Comparison of ENCODE assay signal across 8 mouse cellular contexts in the genomic region with DNA sequence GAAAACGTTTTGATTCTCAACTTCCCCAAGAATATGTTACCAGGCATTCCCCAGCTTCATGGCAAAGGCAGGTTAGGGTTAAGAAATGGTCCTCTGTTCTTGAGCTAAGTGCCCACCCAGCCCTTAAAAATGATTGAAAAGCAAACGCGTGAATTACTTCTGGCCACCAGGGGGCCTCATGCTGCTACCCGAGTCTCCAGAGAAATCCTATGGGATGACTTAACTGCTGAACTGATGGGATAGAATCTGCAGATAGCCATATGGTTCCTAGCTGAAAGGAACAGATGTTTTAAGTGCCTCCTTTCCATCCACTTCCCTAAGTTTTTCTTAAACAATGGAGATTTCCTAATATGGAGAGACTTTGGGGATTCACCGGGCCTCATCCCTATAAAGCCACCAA. TPM values are rescaled to one million over a fixed set of nuclear protein-coding genes. Genes with fewer than 3 reads are reported as not detected.
DNase-seq lines count a peak whose midpoint lies in the region; ATAC-seq and TF ChIP-seq lines count a peak whose summit lies in the region.

No protein-coding gene starts in this region.

- H3K27me3 ChIP-seq in heart, postnatal 0 days (ENCODE audit: control insufficient read depth, insufficient read depth, low read length): no peaks in the 10 kb centered on the region
- no peaks in the 10 kb centered on the region for H3K27me3 ChIP-seq in heart, embryonic 12.5 days (replicated peaks)

- TF ChIP-seq CTCF in heart, postnatal 0 days (IDR thresholded peaks at IDR 0.05; ENCODE audit: low read depth): peak; percentile 80

- no peak overlapping the region for H3K27ac ChIP-seq in heart, postnatal 0 days (ENCODE audit: low read depth)
- H3K27ac ChIP-seq in heart, embryonic 12.5 days (ENCODE audit: poor library complexity, severe bottlenecking): no peak overlapping the region

- no peaks in the 10 kb centered on the region for H3K9me3 ChIP-seq in heart, postnatal 0 days (replicated peaks; ENCODE audit: control insufficient read depth, low read length)
- 0 out of 2 replicates have a peak, but pooled peaks cover 9% of the 10 kb centered on the region for H3K9me3 ChIP-seq in heart, embryonic 12.5 days (replicated peaks)

- H3K4me1 ChIP-seq in heart, postnatal 0 days (ENCODE audit: control insufficient read depth, insufficient read depth): peaks cover 4% of the 10 kb centered on the region; the same call in 1 of the 2 replicates
- peaks cover 11% of the 10 kb centered on the region for H3K4me1 ChIP-seq in heart, embryonic 12.5 days (replicated peaks)

- no peak for TF ChIP-seq EP300 in heart, postnatal 0 days (IDR thresholded peaks at IDR 0.05; ENCODE audit: low read depth)

- no peaks in the 10 kb centered on the region for H3K36me3 ChIP-seq in heart, postnatal 0 days (replicated peaks; ENCODE audit: control insufficient read depth, insufficient read depth, low read length)
- peaks cover 7% of the 10 kb centered on the region for H3K36me3 ChIP-seq in heart, embryonic 12.5 days

- peak; percentile 27; the same call in 1 of the 2 replicates for ATAC-seq in heart, postnatal 0 days (ENCODE audit: insufficient read depth, low read depth)
- ATAC-seq in heart, embryonic 12.5 days (ENCODE audit: insufficient number of reproducible peaks, low FRiP score): no peak

- H3K4me2 ChIP-seq in heart, postnatal 0 days (ENCODE audit: low read depth, low read length): no peak overlapping the region
- no peak overlapping the region for H3K4me2 ChIP-seq in heart, embryonic 12.5 days

- H3K4me3 ChIP-seq in heart, postnatal 0 days (ENCODE audit: low read depth, low read length): no peak overlapping the region
- H3K4me3 ChIP-seq in heart, embryonic 12.5 days: no peak overlapping the region

- H3K9ac ChIP-seq in heart, postnatal 0 days (replicated peaks; ENCODE audit: low read depth, low read length): no peak overlapping the region
- no peak overlapping the region for H3K9ac ChIP-seq in heart, embryonic 12.5 days

- 19% methylated on average over 5 of the region's 5 CpGs for WGBS in heart, postnatal 0 days
- WGBS in heart, embryonic 12.5 days: 22% methylated on average over 5 of the region's 5 CpGs

- peak; percentile 61 for DNase-seq in heart, postnatal 0 days (ENCODE audit: low spot score)
- peak; percentile 11 for DNase-seq in 416B (ENCODE audit: low read depth)
- peak; percentile 59 for DNase-seq in R1 (ENCODE audit: low read depth, low spot score)
- peak; percentile 30 to 53 for DNase-seq in frontal cortex, postnatal 36 days (ENCODE audit: low spot score in 2 of 2)
- peak; percentile 45 to 60 for DNase-seq in lung, adult 18-20 months
- no peak for DNase-seq in thymus, postnatal 0 days (ENCODE audit: low spot score)
- DNase-seq in cerebellum, adult 9-11 months: no peak

RNA-seq across cellular contexts. Expression of a gene that starts 7.9 kb away (rescaled TPM):
- 12.6 and 14.6 TPM in 2 replicates for total RNA-seq in heart, postnatal 0 days (2014; rRNA removed; ENCODE audit: low replicate concordance)
- 16.1 and 18.3 TPM in 2 replicates for polyA plus RNA-seq in heart, postnatal 0 days (2015; fragmentation: Nextera tagmentation; extraction: Ambion mirVana)
- polyA plus RNA-seq in heart, embryonic 12.5 days (2016; fragmentation: Nextera tagmentation; extraction: Ambion mirVana): 15.9 and 17.1 TPM in 2 replicates
- 3.8 and 4.8 TPM in 2 replicates for polyA plus RNA-seq in thymus, postnatal 0 days (2015; fragmentation: Nextera tagmentation; extraction: Ambion mirVana)

RNA-seq across cellular contexts. Expression of a gene that starts 35.3 kb away (rescaled TPM):
- 5.1 and 5.6 TPM in 2 replicates for total RNA-seq in heart, postnatal 0 days (2014; rRNA removed; ENCODE audit: low replicate concordance)
- polyA plus RNA-seq in heart, postnatal 0 days (2015; fragmentation: Nextera tagmentation; extraction: Ambion mirVana): 5.7 and 6.5 TPM in 2 replicates
- 18.1 and 19.9 TPM in 2 replicates for polyA plus RNA-seq in heart, embryonic 12.5 days (2016; fragmentation: Nextera tagmentation; extraction: Ambion mirVana)
- polyA plus RNA-seq in thymus, postnatal 0 days (2015; fragmentation: Nextera tagmentation; extraction: Ambion mirVana): 5.0 and 5.1 TPM in 2 replicates

Comparison
In these comparisons a context has a peak if more than half of its experiments do, and no peak if none do; other contexts are left out.
1. DNase-seq: peak in heart, postnatal 0 days (single experiment), 416B (single experiment), R1 (single experiment), frontal cortex, postnatal 36 days (2 of 2) and lung, adult 18-20 months (2 of 2); none in thymus, postnatal 0 days (single experiment) and cerebellum, adult 9-11 months (single experiment).